Mouse (Mus musculus): Measurements from ENCODE around the gene Icmt.

Gene Icmt

DNA sequence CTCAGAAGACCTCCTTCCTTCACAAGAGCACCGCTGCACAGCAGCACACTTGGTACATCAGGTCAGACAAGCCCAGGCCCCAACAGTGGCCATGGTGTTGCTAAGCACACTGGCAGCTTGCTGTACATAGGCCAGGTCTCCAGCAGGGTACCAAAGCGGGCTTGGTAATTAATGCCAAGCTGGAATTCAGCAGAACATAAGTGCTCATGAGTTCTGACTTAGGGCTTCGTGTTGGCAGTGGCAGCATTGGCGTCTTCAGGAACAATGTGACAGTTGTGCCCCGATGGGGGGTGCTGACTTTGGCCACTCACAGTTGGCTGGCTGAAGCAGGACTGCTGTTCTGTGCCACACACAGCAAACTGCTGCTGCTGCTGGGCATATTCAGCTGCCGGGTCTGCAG lies 7.7 kb downstream of the Icmt start:
- no peak for DNase-seq

DNA sequence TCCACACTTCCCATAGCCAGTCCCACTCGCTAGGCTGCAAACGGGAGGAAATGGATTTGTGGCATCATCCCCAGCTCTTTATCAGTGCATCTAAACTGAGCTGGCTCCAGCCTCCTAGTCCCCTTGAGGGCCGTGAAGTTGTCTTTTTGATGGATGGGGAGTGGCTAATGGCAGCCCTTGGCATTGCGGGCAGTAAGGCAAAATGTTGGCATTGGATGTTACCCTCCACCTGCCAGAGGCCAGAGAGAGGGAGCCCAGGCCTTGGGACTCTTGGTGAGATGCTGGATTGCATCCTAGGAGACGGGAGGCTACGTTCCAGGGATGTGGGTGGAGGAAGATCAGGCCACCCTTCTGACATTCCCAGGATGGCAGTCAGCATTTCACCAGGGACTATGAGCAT lies 9.0 kb downstream of the Icmt start:
- DNase-seq = no peak

DNA sequence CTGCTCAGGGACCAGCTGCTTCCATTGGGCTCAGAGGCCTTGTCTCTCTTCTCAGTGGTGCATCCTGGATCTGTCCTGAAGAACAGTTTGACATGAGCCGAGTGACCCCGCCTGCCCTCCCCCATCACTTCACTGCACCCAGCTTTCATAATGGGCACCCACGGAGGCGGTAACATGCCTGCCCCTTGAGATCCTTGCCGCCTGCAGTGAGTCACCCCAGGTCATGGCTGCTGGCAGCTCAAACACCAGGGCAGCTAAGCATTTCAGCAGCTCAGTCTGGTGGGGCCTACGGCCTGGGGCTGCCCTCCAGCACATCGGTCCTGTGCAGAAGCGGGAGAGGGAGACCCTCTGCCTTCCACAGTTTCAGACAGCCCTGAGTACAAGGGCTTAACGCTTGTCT lies 10.5 kb downstream of the Icmt start:
- DNase-seq = no peak

DNA sequence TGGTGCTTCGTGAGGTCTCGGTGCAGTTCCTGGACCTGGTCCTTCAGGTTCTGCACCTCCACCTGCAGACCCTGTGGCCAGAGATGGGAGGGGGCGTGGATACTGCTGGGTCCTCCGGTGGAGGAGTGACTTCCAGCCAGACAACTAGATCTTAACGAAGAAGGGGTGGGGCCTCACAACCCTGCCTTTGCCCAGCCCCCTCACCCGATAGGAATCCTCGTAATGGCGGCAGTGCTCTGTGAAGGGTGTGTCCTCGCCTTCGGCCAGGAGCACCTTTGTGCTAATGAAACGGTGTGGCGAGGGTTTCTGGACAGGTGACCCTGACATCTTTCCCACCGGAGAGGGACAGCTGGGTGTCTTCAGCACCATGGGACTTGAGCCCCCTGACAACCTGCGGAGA lies 15.2 kb downstream of the Icmt start:
- DNase-seq = no peak

DNA sequence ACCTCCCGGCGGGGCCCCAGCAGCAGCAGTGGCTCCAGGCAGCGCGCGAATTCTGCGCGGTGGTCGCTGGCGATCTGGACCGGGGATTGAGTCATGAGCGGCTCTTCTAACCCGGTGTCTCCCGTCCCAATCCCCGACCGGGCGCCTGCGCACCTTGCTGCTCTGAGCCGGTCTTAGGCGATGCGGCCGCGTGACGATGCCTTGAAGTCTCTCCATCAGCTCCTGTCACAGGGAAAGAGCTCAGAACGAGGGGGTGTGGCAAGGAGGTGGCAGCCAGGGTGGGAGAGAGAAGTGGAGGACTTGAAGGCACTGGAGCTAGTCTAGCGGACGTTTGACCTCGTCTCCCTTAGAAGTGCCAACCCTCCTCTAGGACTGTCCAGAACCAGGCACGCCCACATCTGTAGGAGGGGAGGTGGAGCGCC lies 16.2 kb downstream of the Icmt start:
- DNase-seq = no peak

DNA sequence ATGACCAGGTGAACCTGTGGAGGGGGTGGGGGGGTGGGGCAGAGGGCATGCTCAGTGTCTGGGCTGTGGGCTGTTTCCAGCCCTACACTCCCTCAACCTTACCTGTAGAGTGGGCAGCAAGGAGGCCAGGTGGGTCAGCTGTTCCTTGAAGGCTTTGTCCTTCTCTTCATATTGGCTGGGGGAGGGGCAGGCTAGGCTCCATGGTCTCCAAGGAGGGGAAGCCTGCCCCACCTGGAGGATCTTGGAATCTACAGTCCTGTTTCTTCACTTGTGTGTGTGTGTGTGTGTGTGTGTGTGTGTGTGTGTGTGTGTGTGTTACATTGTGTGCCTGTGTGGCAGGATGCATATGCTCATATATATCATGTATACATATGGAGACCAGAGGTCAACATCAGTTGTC lies 16.9 kb downstream of the Icmt start:
- peak in 1 of 2 experiments; percentile 37 for DNase-seq

DNA sequence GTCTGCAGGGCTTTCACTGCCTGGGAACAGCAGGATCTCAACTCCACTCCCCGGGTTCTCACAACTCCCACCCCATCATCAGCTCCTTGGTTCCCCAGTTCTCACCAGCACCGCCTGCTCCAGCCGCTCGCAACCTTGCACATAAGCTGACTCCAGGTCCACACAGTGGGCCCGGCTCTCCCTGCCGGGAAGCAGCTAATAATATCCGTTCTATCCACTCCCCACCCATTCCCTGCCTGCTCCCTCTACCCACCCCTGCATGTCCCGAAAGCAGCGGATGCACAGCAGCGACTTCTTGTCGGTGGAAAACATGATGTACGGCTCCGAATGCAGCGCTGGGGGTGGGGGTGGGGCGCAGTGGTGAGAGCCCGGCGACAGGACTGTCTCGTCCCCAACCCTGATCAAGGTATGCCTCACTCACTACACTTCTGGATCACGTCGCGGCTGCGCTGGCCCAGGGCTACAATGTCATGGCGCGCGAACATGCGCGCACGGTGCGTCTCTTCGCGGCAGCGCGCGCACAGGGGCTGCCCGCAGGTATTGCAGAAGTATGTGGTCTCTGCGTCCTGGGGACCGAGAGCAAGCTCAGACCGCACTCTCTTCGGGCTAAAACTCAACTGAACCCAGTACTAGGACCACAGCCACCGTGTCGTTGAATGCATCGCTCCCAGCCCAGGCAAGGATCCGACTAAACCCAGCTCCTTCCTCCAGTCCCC lies 18.6 kb downstream of the Icmt start:
- DNase-seq = no peak

DNA sequence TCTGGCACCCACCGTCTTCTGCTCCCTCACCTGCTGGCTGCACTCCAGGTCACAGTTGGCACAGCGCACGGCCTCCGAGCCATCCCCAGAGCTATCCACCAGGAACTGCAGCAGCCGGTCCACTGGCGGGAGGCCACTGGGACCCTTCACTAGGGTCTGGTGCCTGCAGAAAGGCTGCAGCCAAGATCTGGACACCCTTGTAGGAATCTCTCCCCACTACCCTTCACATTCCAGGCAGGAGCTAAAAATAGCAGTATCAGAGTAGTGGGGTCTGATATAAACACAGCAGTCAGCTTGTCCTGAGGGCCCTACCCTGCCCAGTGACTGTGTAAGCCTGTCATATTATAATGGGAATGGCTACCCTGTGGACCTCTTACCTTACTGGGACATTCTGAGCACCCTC lies 20.6 kb downstream of the Icmt start:
- DNase-seq = no peak

DNA sequence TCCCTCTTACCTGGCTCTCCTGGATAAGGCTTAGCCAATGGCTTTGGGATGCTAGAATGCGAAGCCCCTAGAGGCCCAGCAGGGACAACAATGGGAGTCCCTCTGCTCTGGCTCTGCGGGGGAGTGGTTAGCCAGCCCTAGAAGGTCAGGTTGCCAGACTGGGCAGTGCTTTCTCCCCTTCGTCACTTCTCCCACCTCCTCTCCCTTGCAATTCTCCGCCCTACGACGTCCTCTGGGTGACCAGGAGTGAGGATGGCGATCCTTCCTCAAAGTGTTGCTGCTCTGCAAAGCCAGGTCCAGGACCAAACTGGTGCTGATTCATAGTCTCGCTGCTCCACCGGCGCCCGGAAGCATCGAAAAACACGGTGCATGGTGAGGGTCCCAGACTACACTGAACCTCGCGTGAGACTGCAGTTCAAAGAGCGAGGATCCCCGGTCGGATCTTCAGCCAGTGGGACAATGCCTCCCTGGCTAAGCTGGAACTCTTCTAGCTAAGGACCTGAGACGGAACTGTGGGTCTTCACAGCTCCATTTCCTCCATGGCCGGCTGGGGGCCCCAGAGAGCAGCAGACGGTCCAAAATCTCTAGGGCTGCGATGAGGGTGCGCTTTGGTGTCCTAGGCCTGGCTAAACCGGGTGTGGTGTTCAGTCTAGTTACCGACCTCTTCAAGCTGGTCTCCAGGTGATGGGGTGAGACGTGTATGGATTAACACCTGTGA lies 21.6 kb downstream of the Icmt start, which contains the start of gene Rnf207:
Gene Rnf207 (minus strand): TSS at position 477 of the 718 bp plus-strand sequence.
- DNase-seq = peak in 1 of 2 experiments; percentile 61

DNA sequence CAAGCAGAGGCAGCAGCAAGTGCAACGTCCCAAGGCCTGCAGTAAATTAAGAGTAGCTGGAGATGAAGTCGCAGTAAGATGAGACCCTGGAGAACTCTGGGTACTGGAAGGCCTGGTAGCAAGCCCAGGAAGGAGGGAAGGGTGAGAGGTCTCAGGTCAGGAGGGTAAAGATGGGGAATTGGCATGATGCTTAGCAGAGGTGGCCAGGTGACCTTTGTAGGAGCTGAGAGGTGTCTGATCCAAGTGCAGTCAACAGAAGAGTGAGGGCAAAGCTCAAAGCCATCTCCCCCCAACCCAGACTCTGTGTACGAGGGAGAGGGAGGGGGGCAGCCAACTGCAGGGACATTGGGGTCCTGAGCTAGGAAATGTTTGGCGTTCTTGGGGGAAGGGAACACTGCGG lies 24.4 kb downstream of the Icmt start:
- no peak for DNase-seq

DNA sequence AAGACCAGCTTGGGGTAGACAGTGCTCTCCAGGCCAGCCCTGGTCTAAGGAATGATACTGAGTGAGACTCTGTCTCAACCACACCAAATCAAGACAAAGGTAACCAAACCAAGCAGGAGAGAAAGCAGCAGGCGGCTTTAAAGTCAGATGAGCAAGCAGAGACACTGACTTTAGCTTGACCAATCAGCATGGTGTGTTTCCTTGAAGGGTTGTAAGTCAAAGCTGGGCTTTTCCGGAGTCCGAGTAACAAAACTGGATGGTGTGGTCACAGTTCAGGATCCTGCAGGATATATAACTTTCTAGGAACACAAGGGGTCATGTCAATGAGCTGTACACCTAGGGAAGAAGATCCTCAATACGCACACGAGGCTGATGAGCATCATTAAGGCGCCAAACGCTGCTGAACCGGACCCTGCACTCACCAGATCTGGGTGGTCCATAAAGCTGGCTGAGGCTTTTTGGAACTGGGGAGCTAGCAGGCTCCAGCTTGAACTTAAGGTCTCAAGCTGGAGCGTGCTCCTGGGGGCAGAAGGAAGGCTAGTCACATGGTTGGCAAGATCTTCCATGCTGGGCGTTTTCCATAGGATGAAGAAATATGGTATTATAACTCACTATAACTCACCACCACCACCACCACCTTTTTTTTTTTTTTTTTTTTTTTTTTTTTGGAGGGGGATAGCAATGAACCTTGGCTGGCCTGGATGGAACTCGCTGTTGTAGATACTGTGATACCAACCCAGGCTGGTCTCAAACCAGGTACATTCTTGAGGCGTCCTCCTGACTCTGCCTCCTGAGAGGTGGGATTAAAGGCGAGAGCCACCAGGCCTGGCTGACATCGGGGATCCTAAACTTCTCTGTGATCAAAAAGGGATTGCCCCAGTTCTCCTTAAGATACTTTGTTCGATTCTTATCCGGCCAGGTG lies 27.9 kb downstream of the Icmt start:
- DNase-seq = no peak

DNA sequence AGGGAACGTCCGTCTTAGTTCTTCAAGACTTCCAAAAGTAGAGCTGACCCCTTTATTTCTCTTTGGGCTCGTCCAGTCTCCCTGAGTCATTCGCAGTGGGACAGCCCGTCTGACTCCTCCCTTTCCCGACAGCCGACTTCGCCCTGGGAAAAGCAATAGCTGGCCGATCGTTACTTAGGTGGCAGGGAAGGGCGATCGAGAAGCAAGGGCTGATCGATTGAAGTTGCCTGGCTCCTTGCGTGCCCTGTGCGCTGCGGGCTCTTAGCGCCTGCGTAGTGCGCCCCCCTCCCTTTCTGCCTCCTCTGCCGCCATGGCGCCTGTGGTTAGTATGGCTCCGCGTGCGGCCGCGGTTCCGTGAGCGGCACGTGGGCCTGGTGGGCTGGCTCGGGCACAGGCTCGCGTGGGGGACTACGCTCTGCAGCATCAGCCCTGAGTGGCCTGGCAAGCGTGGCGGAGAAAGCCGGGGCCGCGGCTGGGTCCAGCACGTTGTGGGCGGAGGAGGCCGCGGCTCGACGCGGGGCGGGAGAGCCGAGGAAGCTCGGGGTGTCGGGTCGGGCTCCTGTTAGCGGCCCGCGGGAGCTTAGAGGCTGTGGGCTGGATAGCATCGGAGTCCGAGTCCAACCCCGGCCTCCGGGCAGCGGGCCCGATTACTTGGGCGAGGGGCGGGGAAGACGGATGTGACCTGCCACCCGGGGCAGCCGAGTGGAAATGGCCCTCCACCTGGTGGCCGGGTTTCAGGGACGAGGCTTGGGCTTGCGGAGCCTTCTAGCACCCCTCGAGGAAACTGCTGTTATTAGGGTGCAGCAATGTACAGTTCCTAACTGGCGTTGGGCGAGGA lies 28.8 kb downstream of the Icmt start, which contains the start of gene Rpl22:
Gene Rpl22 (plus strand): TSS at position 169 of the 838 bp plus-strand sequence.
- peak; percentile 95 to 97 for DNase-seq

DNA sequence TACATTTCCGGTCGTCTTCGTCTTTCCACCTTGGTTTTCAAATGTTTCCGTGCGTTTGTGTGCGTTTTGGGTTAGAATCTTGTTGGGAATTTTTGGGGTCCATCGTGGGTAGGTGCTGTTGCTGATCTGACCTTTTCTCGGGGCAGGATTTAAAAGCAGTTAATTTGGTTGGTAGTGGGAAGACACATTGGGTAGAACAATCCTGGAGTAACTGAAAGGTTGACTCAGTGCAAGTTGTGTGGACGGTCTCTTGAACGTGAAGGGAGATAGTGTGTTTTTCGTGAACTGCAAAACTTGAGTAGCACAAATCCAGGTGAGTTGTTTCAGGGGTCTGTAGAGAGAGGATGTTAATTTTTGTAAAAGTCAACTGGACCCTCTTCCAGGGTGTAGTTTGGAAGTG lies 29.5 kb downstream of the Icmt start:
- no peak for DNase-seq

DNA sequence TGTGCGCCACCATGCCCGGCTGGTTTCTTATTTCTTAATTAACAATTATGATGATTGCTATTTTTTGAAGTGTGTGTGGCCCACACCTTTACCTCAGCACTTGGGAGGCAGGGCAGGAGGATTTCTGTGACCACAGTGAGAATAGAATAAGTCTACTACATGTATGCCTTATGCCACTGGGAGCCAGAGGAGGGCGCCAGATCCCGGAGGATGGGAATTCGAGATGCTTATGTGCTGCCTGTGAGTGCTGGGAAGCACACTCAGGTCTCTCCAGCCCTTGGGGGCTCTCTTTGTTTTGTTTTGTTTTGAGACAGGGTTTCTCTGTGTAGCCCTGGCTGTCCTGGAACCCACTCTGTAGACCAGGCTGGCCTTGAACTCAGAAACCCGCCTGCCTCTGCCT lies 31.7 kb downstream of the Icmt start:
- peak in 1 of 2 experiments; percentile 51 for DNase-seq

DNA sequence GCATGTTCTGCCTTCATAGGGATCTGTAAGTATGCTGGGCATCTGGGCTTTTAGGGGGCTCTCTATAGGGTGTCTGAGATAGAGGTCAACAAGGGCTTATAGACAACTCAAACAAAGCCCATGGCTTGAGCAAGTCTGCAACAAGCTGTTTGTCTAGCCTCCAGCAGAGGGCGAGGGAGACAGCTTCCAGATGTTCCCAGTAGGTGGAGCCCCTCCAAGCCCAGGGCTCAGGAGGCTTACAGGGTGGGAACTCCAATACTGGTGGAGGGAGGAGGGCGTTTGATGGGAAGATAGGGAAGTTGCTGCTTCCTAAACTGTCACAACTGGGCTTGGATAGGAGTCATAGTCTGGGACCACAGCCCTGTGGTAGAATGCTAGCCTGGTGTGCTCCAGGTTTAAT lies 35.9 kb downstream of the Icmt start:
- DNase-seq = peak; percentile 70 to 80

DNA sequence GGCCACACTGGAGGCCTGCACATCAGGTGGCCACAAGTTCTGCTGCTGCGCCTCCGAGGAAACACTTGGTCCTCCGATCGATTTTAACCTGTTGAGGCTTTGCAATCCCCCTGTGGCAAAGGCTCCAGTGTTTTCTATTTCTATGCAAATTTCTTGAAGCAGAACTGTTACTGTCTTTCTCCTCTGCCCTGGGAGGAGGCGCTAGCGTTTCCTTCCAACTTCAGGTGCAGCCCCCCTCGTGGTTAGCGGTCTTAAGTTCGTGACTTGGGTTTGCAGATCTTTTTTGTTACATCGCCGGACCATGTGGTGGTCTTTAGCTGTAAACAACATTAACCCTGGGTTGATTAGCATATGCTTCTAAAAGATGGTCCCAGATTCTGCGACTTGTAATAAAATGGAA lies 36.6 kb downstream of the Icmt start:
- DNase-seq = no peak

DNA sequence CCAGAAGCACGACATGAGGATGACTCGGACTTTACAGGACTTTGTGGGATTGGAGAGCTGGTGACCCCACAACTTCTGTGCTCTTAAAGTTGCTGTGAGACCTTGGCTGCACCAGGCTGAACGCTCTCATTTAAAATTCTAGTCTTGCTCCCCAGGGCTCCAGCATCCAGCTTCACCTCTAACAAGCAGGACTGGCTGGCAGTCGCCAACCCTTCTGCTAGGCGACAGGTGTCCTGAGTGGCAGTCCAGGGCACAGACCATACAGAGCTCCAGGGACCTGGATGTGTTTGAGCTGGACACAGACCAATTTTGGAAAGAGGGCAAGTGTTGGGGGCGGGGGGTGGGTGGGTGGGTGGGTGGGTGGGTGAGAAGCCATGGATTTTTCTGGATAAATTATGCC lies 40.7 kb downstream of the Icmt start:
- no peak for DNase-seq

DNA sequence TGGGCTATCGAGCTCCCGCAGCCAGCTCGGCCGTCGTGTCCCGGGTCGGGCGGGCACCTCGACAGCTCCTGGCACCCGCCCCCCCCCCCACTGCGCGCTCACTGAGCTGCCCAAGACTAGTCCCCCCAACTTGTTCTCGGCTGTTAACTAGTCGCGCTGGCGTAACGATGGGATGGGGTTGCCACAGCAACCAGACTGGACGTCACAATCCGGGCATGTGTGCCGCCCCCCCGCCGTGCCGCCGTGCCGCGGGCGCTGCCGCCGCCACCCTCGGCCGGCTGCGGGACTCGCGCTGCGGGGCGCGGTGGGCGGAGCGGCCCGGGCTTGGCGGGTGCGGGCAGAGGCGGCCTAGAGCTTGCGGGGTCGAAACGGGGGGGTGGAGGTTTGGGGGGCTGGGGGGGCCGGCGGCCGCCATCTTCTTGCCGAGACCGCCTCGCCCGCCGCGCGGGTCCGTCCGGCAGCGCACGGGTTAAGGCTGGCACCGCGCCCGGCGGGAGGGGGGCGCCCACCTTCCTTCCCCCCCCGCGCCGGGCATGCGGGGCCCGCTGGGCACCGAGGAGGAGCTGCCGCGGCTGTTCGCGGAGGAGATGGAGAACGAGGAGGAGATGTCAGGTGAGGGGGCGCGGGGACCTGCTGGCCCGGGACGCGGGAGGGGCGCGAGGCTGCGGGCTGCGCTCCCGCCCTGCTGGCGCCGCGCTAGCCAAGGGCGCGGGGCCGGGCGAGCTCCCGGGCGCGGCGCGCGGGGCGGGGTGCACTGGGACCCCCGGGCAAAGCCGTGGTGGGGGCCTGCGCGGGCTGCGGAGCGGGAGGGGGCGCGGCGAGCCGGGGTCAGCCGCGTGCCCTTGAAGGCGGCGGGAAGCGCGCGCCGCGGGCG lies 41.6 kb downstream of the Icmt start, which contains the start of gene Chd5:
Gene Chd5 (plus strand): TSS at position 233 of the 874 bp plus-strand sequence.
- DNase-seq = no peak

DNA sequence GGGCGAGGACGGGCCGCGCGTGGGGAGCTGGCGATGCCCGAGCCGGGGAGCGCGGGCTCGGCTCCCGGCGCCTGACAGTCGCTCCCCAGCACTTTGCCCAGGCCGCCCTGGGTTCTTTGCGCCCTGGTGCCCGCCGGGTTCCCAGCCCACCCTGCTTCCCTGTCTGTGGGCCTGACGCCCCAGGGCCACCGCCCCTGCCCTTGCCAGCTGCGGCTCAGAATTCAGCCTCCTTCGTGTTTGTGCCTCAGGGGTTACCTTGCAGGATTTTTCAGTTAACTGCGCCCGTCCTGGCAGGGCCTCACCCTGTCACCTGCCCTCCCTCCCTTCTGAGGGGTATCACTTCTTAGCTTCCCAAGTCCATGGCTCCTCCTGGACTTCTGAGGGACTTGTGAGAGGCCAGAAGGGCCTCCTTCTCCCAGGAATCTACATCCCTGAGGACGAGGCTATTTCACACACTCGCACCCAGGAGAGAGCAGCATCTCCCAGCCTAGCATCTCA lies 42.3 kb downstream of the Icmt start:
- no peak for DNase-seq

DNA sequence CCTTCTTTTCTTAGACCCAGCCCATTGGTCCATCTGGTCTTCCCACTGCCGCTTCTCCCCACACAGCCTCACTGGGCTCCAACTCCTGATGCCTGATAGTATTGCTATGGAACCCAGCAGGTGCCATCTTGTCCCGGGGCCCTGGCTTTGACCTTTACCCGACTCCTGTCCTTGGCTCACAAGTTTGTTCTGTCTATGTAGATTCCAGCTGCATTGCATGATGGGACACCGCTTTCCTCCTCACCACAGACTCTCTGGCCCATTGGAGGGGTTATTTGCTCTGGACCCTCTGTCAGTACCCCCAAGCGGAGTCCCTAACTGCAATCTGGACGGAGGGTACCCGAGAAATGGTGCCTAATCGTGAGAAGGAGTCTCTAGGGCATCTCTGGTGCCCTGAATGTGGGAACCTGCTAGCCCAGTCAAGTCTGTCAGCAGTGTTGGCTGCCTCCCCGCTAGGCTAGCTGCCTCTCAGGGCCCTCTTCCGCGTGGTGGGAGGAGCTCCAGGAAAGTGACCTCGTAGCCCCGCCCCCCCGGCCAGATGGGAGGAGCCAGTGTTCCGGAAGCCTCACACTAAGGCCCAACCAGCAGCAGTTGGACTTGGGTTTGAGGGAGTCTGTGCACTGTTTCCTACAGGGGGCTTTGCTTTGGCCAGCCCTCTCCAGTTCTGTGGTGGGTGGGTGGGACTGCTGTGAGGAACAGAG lies 43.7 kb downstream of the Icmt start:
- DNase-seq = peak in 1 of 2 experiments; percentile 41

Measured in lung, postnatal 4 days (tissue).